Mouse (Mus musculus) olfactory bulb, adult 2 months (tissue): ENCODE measurements around the gene Ppfibp1.

Experiments
- CTCF ChIP-seq: fragments of 200-500 bp; IDR thresholded peaks from 2 replicates; pipeline ENCODE4 v1.5.1; 2012; ENCODE audit warnings: low read depth, mild to moderate bottlenecking, low read length, moderate library complexity; ENCODE audit not compliant: insufficient read depth
- POLR2A ChIP-seq: fragments of 200-500 bp; IDR thresholded peaks from 2 replicates; pipeline ENCODE4 v1.6.1; 2012; ENCODE audit warnings: mild to moderate bottlenecking, low read depth, low read length, moderate library complexity; ENCODE audit not compliant: insufficient read depth

DNA sequence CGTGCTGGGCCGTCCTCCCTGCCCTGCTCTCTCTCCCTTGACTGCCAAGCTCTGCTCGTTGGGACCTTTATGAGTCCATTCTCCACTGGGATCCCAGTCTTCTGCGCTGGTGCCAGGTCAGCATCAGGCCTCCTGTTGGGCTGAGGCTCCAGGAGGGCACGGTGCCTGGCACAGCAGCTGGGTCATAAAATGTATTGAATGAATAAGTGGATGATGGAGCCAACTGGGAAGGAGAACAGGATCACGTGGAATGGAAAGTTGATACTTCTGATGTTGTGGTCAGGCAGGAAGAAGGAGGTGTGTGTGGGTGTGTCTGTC lies 176.6 kb downstream of the Ppfibp1 start:
- TF ChIP-seq CTCF (no peak), POLR2A (no peak)
